Mouse (Mus musculus): ENCODE data around the gene Ndufs6.

DNA sequence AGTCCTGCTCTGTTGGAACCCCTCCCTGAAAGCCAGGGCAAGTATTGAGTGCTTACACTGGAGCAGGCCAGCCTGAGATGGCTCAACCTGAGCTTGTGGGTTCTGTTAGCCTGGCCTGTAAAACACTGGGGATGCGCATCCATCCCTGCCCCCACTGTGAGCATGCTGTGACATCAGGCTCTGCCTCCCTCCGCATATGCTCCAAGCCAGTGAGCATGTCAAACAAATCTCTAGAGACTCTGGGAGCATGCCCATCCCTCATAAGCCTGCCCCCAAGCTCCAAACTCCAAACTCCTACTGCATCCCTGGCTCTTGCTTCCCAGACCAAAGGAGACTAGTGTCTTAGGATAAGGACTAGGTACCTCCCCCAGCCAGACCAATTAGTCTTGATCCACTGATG is 46.3 kb upstream of the Ndufs6 start:
- TF ChIP-seq CTCF (IDR thresholded peaks at IDR 0.05; ENCODE audit: low read depth) (no peak), EP300 (IDR thresholded peaks at IDR 0.05; ENCODE audit: low read depth) (no peak)

Data from liver, postnatal 0 days (tissue).